ENCODE assay signal across 8 mouse cellular contexts in the genomic region with DNA sequence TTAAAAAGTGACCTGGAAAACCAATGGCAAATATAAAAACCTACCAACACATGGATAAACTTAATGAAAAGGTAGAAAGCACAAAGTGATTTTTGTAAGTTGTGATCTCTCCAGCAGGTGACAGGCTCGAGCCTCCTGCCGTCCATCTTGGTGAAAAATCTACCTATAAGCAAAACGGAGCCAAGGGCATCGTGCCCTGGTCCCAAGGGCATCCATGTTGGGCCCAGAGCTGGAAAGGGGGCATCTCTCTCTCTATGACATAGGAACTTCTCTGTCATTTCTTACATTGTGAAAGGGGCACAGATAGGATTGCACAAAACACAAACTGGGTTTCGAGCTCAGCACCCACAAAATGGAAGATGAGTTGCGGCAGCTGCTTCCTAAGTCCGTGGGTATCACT. TPM values are rescaled to one million over a fixed set of nuclear protein-coding genes. Genes with fewer than 3 reads are reported as not detected.
A peak's percentile ranks its signal among the peaks of the same experiment; 100 is the strongest.
DNase-seq lines count a peak whose midpoint lies in the region; ATAC-seq and TF ChIP-seq lines count a peak whose summit lies in the region.

No protein-coding gene starts in this region.

- no peaks in the 10 kb centered on the region for H3K9me3 ChIP-seq in heart, postnatal 0 days (replicated peaks; ENCODE audit: control insufficient read depth, low read length)
- no peaks in the 10 kb centered on the region for H3K9me3 ChIP-seq in liver, embryonic 15.5 days (replicated peaks)
- H3K9me3 ChIP-seq in stomach, embryonic 16.5 days (replicated peaks; ENCODE audit: control insufficient read depth, low read length): no peaks in the 10 kb centered on the region

- peaks cover 20% of the 10 kb centered on the region for H3K36me3 ChIP-seq in liver, adult 2 months (ENCODE audit: control insufficient read depth, insufficient read depth, low read length)
- peaks cover 29% of the 10 kb centered on the region for H3K36me3 ChIP-seq in heart, postnatal 0 days (replicated peaks; ENCODE audit: control insufficient read depth, insufficient read depth, low read length)
- H3K36me3 ChIP-seq in liver, embryonic 15.5 days (replicated peaks): 0 out of 2 replicates have a peak, but pooled peaks cover 4% of the 10 kb centered on the region
- no peaks in the 10 kb centered on the region for H3K36me3 ChIP-seq in stomach, embryonic 16.5 days (ENCODE audit: control insufficient read depth, insufficient read depth, low read length)

- H3K27me3 ChIP-seq in liver, adult 2 months (ENCODE audit: control insufficient read depth, insufficient read depth, low read length): no peaks in the 10 kb centered on the region
- H3K27me3 ChIP-seq in heart, postnatal 0 days (ENCODE audit: control insufficient read depth, insufficient read depth, low read length): no peaks in the 10 kb centered on the region
- H3K27me3 ChIP-seq in liver, embryonic 15.5 days: peaks cover 56% of the 10 kb centered on the region
- H3K27me3 ChIP-seq in stomach, embryonic 16.5 days (ENCODE audit: control insufficient read depth, insufficient read depth, low read length): peaks cover 4% of the 10 kb centered on the region; the same call in 1 of the 2 replicates

- no peak for TF ChIP-seq POLR2A in liver, adult 2 months (IDR thresholded peaks at IDR 0.05; ENCODE audit: extremely low read depth, insufficient read depth, low read length)

- ATAC-seq in heart, postnatal 0 days (ENCODE audit: insufficient read depth, low read depth): no peak
- ATAC-seq in liver, embryonic 15.5 days (ENCODE audit: insufficient read depth): no peak
- no peak for ATAC-seq in stomach, embryonic 16.5 days (ENCODE audit: insufficient read depth, low FRiP score)

- DNase-seq in liver, adult 2 months (ENCODE audit: extremely low read depth, low read depth, low spot score): no peak
- no peak for DNase-seq in liver
- peak; percentile 77 for DNase-seq in cerebellum, adult 9-10 months
- DNase-seq in heart, postnatal 0 days (ENCODE audit: low spot score): no peak
- no peak for DNase-seq in layer of hippocampus, adult 18-20 months (ENCODE audit: low spot score in 2 of 2)
- DNase-seq in spleen, adult 12 weeks (ENCODE audit: low spot score): no peak

- H3K79me2 ChIP-seq in liver, adult 2 months (ENCODE audit: control insufficient read depth, insufficient read depth, low read length): peaks cover 13% of the 10 kb centered on the region; the same call in 1 of the 2 replicates

- TF ChIP-seq EP300 in heart, postnatal 0 days (IDR thresholded peaks at IDR 0.05; ENCODE audit: low read depth): no peak

- peak; percentile 54 for TF ChIP-seq CTCF in liver, adult 2 months (IDR thresholded peaks at IDR 0.05; ENCODE audit: low read depth, low read length)
- peak; percentile 50 for TF ChIP-seq CTCF in heart, postnatal 0 days (IDR thresholded peaks at IDR 0.05; ENCODE audit: low read depth)

- WGBS in liver, adult 2 months: 30% methylated on average over 7 of the region's 7 CpGs
- WGBS in heart, postnatal 0 days: 34% methylated on average over 7 of the region's 7 CpGs
- WGBS in liver, embryonic 15.5 days (ENCODE audit: insufficient replicate concordance): 51% methylated on average over 7 of the region's 7 CpGs
- WGBS in stomach, embryonic 16.5 days: 43% methylated on average over 7 of the region's 7 CpGs

- H3K9ac ChIP-seq in liver, adult 2 months (ENCODE audit: low read depth, low read length): no peak overlapping the region
- H3K9ac ChIP-seq in heart, postnatal 0 days (replicated peaks; ENCODE audit: low read depth, low read length): peak overlapping the region; percentile 91
- no peak overlapping the region for H3K9ac ChIP-seq in liver, embryonic 15.5 days
- H3K9ac ChIP-seq in stomach, embryonic 16.5 days (ENCODE audit: low read length): peak overlapping the region; percentile 83

- no peak overlapping the region for H3K27ac ChIP-seq in liver, adult 2 months (replicated peaks; ENCODE audit: insufficient read depth, low read depth, low read length)
- peak overlapping the region; percentile 97 for H3K27ac ChIP-seq in heart, postnatal 0 days (ENCODE audit: low read depth)
- no peak overlapping the region for H3K27ac ChIP-seq in liver, embryonic 15.5 days (replicated peaks)
- H3K27ac ChIP-seq in stomach, embryonic 16.5 days (ENCODE audit: low read length): peak overlapping the region; percentile 91

- peaks cover 19% of the 10 kb centered on the region for H3K4me1 ChIP-seq in liver, adult 2 months (ENCODE audit: control insufficient read depth, insufficient read depth, low read length)
- H3K4me1 ChIP-seq in heart, postnatal 0 days (ENCODE audit: control insufficient read depth, insufficient read depth): peaks cover 28% of the 10 kb centered on the region
- peaks cover 20% of the 10 kb centered on the region for H3K4me1 ChIP-seq in liver, embryonic 15.5 days (replicated peaks)
- 0 out of 2 replicates have a peak, but pooled peaks cover 4% of the 10 kb centered on the region for H3K4me1 ChIP-seq in stomach, embryonic 16.5 days (ENCODE audit: control insufficient read depth, insufficient read depth, low read length)

- peak overlapping the region; percentile 60; the same call in 1 of the 2 replicates for H3K4me3 ChIP-seq in liver, adult 2 months (ENCODE audit: insufficient read depth, low read depth, low read length)
- peak overlapping the region; percentile 67 for H3K4me3 ChIP-seq in heart, postnatal 0 days (ENCODE audit: low read depth, low read length)
- H3K4me3 ChIP-seq in liver, embryonic 15.5 days (replicated peaks): peak overlapping the region; percentile 55
- H3K4me3 ChIP-seq in stomach, embryonic 16.5 days (replicated peaks; ENCODE audit: low read length): peak overlapping the region; percentile 67

- H3K4me2 ChIP-seq in heart, postnatal 0 days (ENCODE audit: low read depth, low read length): peak overlapping the region; percentile 71
- peak overlapping the region; percentile 67 for H3K4me2 ChIP-seq in liver, embryonic 15.5 days
- peak overlapping the region; percentile 71 for H3K4me2 ChIP-seq in stomach, embryonic 16.5 days (ENCODE audit: low read depth, low read length)

RNA-seq across cellular contexts. Expression of a gene that starts 2.5 kb away (rescaled TPM):
- total RNA-seq in liver, adult 2 months (2014; rRNA removed): 30.5 and 39.1 TPM in 2 replicates
- polyA plus RNA-seq in liver, adult 2 months (2012; rRNA removed): 22.4 and 26.0 TPM in 2 replicates
- 149 and 175 TPM in 2 replicates for total RNA-seq in heart, postnatal 0 days (2014; rRNA removed; ENCODE audit: low replicate concordance)
- polyA plus RNA-seq in heart, postnatal 0 days (2015; fragmentation: Nextera tagmentation; extraction: Ambion mirVana): 308 TPM in 2 replicates
- polyA plus RNA-seq in liver, embryonic 15.5 days (2015; fragmentation: Nextera tagmentation; extraction: Ambion mirVana): 13.5 and 15.7 TPM in 2 replicates
- 129 and 135 TPM in 2 replicates for polyA plus RNA-seq in stomach, embryonic 16.5 days (2015; fragmentation: Nextera tagmentation; extraction: Ambion mirVana)
- total RNA-seq in layer of hippocampus, adult 18-20 months (2021): 1,000 to 10,000 TPM; 1,935 to 2,007 TPM

Comparison
In these comparisons a context has a peak if more than half of its experiments do, and no peak if none do; other contexts are left out.
1. H3K27ac ChIP-seq: peak in heart, postnatal 0 days (single experiment) and stomach, embryonic 16.5 days (single experiment); none in liver, adult 2 months (single experiment) and liver, embryonic 15.5 days (single experiment).
2. H3K9ac ChIP-seq: peak in heart, postnatal 0 days (single experiment) and stomach, embryonic 16.5 days (single experiment); none in liver, adult 2 months (single experiment) and liver, embryonic 15.5 days (single experiment).
3. Peak in every context shown above with its lines, with median percentiles within 50 percentile points of each other: H3K4me3 ChIP-seq and H3K4me2 ChIP-seq.